Mouse (Mus musculus) cerebellum, adult 9-11 months (tissue): Measurements from ENCODE around the gene Rusc2.
A peak's percentile ranks its signal among the peaks of the same experiment; 100 is the strongest.

ENCODE experiments used
- DNase-seq: peaks from one replicate; pipeline ENCODE4 v3.0.0; 2022

The Rusc2 gene

DNA sequence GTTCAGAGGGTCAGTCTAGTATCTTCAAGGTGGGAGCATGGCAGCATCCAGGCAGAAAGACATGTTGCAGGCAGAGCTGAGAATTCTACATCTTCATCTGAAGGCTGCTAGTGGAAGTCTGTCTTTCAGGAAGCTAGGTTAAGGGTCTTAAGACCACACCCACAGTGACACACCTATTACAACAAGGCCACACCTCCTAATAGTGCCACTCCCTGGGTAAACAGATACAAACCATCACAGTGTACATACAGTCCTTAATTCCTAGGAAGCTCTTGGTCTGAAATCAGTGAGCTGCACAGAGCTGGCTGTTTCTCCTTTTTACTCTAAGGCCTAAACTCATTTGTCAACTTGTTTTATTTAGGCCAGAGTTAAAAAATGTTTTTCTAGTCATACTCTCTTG is 5.2 kb downstream of the Rusc2 start:
- DNase-seq: no peak

DNA sequence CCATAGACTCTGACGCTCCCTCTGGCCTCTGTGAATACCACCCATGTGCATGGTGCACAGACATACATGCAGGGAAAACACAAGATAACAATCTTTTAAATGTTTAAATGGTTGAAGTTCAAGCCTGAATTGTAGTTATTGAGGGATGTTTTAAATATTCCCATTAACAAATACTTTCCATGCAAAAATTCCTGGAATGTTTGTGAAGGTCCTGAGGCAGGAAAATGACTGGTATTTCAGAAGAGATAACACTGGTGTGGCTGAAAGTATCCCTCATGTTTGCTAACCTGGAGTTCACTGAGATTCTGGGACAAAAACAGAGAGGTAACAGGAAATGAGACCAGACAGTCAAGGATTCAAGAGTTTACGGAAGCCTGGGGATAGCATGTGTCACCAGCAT is 7.6 kb downstream of the Rusc2 start:
- no peak for DNase-seq

DNA sequence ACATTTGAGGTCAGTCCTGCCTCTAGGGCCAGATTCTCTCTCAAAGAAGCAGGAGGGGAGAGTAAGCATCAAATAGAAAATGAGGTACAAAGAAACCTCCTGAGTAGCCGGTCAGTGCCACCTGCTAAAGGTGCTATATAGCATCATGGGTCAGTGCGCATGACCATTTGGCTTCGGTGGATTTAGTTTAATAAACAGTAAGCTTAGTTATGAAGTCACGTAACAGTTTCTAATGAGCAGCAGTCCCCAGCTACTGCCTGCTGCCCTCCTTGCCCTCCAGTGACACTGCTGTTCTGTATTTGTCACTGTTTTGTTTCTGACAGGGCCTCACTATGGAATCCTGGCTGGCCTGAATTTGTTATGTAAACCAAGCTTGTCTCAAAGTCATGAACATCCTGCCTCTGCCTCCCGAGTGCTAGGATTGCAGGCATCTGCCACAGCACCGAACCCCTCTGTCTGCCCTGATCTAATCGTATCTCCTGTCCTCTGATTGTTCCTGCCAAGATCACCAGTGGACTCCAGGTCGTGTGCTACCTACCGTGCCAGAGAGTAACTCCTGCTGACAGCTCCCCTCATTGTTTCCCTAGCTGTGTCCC is 8.2 kb downstream of the Rusc2 start:
- DNase-seq: peak; percentile 44

DNA sequence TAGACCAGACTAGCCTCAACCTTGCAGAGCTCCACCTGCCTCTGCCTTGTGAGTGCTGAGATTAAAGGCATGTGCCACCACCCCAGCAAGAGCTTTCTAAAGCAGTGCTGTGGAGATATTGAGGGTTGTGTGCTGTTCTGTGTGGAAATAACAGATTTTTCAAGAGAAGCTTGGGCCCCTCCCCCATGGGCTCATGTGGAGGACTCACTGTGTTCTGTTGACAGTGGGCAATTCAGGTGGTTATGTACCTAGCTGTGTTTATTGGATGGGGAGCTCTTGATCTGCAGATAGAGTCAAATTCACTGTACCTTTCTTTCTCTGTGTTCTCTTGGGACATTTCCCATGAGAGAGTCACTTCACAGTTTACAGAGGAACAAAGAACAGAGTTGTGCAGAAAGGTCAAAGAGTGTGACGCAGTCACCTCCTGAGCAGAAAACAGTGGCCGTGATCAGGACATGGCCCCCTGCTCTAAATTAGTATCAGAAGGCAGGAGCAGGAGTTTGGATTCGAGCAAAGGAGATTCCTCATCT is 9.8 kb downstream of the Rusc2 start:
- DNase-seq: no peak

DNA sequence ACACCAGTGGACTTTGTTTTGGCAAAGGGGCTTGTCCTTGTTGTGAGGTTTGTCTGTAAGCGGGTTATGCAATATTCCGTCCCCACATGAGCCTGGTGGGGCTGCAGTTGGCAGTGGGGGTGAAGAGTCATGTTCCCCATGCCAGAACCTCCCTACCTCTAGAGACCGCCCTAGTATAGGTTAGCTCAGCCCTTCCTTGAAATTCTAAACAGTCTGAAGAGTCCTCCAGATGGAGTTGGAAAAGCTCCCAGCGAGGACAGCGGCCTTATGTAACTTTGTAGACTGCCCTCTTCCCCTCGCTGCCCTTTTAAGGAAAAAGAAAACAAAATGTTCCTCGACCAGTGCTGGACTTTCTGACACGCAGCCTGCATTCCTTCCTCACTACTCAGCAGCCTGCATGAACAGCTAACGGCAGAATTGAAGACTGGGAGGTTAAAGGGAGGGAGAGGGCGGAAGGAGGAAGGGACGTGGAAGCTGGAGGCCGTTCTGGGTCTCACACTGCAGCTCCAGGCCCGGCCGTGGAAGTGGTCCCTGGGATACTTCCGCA is 12.6 kb downstream of the Rusc2 start:
- DNase-seq: peak; percentile 73

DNA sequence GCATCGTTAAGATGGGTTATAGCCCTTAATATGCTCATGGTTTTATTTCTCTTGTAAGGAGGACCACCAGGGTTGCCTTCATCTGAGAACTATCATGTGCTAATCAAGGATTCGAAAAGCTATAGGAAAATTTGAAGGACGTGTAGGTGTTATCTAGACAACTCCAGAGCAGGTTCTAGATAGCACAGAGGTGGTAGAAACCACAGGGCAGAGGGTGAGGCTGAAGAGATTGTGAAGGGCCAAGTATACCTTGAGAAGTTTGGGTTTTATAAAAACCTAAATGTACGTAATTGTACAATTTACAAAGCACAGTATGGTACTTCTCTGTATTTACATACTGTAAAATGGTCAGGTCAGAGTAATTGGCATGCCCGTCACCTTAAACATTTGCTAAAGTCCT is 13.4 kb downstream of the Rusc2 start:
- DNase-seq: no peak

DNA sequence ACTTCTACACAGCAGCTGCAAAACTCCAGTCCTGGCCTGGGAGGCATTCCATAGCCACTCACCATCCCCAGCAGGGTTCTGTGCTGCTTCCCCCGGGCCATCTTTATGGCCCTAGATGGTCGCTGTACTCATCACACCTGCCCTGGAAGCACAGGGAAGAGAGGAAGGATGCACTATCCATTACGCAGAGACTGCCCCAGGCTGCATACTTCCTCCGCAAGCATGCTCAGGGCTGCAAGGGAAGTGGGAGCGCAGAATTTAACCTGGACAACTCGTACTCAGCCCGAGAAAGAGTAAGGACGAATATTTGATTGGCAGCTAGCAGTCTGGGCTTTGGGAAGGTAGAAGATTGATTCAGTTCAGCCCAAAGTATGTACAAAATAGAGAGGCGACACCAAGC is 14.1 kb downstream of the Rusc2 start:
- DNase-seq: no peak

DNA sequence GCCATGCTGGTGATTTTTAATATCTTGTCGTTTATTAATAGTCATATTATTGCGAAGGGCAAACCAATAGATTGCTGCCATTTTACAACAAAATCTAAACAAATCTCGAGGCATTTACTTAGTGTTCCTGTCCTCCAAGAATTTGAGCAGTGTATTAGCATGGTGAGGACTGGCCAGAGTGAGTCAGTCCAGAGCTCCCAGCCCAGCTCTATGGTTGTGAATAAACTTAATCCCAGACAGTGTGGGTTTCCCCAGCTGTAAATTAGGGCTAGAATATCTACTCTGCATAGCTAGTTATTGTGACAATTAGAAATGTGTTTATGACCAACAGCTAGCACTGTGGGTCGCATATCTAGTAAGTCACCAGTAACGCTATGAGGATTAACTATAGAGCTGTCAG is 14.6 kb downstream of the Rusc2 start:
- no peak for DNase-seq

DNA sequence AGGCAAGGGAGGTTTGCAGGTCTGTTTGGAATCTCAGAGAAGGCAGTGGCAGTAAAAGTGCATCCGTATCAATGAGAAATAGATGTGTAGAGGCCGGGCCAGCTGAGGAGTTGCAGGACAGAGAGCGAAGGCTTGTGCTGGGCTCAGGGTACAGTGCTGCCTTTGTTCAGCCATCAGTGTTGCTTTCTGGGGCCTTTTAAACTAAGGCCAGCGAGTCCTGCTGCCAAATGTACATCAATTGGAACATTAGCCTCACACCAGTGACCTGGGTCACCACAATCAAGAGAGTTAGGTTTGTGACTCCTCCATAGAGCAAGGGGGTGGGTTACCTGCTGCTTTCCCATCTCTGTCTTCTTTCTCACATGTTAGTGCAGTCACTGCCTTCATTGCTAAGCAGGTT is 16.2 kb downstream of the Rusc2 start:
- DNase-seq: no peak

DNA sequence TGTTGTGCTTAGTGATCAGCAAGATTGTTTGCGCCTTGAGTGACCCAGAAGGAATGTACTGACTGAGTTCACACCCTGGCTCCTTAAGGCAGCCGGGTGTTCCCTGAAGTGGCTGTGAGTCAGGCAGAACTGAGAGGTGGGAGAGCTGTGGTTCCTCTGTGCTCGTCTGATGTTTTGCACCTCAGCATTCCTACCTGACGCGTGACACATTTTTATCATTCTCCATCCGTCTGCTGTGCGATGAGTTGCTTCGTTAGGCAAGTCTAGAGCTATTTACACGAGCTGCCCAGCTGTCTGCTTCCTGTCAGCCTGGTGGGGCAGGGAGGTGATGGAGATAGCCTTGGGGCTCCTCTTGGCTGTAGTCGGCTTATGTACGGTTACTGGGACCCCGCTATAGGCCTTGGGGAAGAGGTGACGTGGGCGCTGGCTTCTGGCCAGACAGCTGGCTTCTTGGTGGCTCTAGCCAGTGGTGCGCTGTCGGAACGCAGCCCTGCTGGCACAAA is 17.1 kb downstream of the Rusc2 start:
- DNase-seq: peak; percentile 52

DNA sequence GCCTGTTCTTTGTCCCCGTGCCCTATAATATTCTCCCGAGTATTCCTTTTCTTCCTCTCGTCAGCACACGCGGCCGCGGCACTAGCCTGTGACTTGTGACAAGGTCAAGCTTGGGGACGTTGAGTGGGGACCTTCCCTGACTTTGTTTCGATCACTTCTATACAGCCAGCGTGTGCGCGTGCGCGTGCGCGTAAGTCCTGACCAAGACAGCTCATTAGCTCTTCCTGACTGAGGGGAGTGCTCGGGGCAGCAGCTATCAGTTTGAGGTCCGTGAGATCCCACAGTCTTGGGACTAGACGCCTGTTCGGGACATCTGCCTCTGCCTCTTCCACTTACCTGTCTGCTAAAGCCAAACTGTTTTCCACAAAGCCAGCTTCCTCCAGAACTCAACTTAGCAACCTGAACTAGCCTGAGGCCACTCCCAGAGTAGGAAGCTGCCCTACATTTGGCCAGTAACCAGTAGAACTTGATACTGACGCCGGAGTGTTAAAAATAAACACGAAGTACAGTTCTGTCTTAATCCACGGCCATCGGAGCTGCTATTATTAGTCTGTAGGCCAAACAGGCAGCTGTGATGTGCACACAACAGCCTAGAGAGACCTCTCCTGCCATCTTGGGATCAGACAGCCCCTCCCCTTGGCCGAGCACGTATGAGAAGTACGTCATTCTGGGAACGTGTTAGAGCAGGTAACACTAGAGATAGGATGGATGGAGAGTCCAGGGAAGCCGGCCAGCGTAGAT is 17.8 kb downstream of the Rusc2 start:
- no peak for DNase-seq

DNA sequence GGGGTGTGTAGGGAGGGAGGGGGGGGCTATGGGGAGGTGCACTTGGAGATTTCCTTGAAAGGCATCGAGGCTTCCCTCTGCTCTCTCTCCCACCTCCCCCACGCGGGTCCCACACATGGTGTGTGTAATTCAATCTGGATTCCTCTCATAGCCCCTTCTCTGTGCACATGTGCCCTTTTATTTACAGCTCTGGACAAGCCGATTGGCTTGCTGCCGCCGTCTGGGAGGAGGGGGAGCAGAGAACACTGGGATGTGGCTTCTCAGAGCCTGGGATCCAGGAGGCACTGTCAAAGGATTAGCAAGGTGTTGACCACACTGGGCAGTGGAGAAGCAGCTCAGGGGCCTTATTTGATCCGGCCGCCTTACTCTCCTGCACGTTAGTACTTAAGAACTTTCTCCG is 19.2 kb downstream of the Rusc2 start:
- no peak for DNase-seq

DNA sequence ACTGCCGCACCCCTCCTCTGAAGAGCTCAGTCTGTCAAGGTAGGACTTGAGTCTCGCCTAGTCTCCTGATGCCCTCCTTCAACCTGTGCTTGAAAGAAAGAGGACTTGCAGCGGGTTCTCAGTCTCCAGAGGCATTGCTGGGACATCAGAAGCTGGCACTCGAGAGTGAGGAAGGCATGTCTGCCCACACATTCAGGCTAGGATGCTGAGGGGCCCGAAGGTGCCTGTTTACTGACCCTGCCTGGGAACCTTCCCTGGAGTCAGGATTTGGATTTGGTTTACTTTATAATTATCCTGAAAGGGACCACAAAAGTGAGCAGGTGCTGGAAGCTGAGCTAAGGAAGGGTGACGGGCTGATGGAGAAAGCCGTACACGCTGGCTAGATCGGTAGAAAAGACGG is 19.7 kb downstream of the Rusc2 start:
- DNase-seq: no peak

DNA sequence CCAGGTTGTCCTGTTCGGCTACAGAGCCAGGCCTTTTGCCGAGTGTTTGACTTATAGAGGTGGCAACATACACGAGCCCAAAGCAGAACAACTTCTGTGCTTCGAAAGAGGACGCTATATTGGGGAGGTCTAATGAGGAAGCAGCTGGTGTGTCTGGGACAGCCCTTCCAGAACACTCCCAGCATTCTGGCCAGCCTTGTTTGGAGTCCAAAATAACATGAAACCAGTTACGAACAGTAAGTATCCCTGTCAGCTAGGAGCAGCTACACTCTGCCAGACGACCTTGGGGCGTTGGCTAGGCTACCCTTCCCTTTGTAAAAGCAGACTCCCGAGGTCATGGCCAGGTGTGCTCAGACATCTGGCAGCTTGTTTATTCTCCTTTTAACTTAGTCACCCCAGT is 20.4 kb downstream of the Rusc2 start:
- no peak for DNase-seq

DNA sequence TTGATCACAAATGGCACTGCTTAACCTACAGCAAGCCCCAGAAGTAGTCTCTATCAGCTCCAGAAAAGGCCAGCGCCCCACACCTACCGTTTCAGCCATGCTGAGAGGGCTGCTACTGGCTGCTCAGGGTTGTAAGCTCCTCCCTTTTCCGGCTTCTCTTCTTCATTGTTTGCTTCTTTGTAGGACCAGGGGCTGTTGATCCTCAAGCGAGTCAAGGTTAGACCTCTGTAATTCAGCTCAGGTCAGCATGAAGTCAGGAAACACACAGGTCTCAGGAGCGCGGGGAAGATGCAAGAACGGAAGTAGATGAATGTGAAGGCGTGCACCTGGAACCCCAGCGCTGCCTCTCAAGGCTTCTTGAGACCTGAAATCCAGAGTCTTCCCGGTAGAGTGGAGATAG is 22.9 kb downstream of the Rusc2 start:
- DNase-seq: no peak

DNA sequence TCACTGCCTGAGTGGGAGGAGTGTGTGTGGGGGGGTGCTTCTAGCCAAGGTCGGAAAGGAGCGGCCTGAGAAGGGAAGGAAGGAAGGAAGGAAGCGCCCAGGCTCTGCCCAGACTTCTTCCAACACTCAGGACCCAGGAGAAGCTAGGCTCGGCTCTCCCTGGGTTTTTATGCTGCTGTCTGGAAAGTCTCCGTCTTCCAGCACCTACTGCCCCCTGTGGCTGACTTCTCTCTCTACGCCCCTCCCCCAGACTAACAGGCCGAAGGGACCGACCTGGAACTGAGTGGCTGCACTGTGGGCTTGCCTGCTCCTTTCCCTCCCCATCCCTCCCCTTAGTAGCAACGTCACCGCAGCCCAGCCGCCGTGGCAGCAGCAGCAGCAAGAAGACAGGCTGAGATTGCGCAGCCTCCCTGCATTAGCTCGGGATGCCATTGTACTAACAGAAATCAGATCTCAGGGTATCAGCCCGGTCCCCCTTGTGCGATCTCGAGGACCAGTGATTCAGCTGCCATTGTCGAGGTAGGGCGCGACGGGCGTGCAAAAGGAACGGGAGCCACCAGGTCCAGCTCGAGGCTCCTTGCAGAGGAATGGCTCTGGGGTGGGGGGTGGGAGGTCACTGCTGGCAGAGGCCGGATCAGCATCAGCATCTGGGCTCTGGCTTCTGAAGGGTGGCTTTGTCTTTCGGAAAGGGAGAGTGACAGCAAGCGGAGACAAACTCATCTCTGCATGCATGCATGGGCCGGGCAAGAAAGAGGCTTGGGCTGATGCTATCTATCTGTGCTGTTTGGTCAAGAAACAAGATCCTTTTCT is 24.6 kb downstream of the Rusc2 start:
- peak; percentile 72 for DNase-seq

DNA sequence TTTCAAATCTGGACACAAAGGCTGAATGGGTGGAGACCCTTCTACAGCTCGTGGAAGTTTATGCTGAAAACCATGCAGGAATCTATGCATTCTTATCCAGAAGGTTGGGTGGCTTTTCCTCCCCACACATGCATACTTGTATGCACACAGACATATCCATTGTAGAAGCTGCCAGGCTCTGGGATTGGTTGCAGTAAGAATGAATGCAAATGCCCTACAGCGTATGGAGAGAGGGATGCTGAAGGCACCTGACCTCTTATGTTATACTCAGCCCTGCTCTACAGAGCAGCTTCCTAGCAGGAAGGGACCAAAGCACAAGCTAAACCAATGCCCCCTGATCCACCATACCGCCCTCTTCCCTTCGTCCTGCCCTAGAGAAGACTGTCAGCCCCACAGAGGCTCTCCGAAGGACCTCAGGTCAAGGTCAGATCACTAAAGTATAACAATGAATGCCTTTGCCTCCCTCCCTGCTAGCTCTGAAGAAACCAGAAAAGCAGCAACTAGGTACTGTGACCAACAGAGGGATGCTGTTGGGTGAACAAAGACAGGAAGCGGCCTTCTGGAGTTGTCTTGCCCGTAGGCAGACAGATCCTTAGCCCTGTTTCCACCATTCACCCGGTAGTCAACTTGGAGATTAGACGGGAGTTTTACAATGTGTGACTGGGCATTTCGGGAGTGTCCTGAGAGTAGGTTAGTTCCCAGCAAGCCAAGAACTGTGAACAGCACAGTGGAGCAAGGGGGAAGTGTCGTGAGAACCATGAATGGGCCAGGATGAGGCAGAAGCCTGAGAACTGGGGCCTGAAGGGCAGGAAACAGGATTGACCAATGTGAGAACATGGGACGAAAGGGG is 25.5 kb downstream of the Rusc2 start:
- no peak for DNase-seq

DNA sequence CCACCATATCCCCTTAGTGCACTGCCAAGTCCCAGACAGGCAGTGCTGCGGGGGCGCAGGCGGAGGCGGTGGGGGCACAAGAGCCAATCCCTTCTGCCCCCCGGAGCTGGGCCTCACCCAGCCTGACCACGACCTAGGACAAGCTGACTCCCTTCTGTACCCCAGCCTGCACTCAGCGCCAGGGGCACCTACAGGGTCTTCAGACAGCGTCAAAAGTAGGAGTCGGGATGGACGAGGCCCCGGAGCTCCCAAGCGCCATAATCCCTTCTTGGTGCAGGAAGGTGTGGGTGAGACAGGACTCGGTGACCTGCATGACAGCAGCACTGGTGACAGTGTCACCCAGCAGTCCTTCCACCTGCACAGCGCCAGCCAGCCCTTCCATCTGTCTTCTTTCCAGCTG is 33.0 kb downstream of the Rusc2 start:
- no peak for DNase-seq

DNA sequence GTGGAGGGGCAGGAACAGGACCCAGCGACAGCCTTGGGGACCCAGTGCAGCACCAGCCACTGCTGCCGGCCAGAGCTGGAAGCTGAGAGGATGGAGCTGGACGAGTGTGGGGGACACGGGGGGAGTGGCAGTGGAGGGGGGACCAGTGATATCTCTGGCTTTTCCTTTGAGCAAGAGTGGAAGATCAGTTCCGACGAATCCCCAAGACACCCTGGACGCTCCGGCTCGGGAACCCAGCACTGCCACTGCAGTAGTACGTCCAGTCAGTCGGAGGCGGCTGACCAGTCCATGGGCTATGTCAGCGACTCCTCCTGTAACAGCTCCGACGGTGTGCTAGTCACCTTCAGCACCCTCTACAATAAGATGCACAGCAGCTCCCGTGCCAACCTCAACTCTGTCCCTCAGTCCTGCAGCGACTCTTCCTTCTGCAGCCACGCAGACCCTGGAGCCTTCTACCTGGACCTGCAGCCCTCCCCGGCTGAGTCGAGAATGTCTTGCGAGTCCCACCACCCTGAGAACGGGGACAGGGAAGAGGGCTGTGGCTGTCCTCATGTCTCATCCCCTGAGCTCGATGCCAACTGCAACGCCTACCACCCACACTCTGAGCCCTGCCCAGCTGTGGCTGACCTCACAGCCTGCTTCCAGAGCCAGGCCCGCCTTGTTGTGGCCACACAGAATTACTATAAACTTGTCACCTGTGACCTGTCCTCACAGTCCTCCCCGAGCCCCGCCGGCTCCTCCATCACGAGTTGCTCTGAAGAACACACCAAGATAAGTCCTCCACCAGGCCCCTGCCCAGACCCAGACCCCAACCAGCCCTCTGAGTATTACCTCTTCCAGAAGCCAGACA is 33.7 kb downstream of the Rusc2 start:
- DNase-seq: no peak

DNA sequence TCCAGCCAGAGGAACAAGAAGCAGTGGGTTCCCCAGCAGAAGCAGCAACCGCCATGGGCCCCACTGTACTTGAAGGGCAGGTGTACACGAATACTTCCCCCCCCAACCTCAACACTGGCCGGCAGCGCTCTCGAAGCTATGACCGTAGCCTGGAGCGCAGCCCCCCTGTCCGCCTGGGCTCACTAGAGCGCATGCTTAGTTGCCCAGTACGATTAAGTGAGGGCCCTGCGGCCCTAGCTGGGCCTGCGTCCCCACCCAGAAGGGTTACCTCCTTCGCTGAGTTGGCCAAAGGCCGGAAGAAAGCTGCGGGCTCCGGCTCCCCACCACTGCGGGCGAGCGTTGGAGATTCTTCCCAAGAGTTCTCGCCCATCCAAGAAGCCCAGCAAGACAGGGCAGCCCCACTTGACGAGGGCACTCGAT is 34.3 kb downstream of the Rusc2 start:
- DNase-seq: no peak

DNA sequence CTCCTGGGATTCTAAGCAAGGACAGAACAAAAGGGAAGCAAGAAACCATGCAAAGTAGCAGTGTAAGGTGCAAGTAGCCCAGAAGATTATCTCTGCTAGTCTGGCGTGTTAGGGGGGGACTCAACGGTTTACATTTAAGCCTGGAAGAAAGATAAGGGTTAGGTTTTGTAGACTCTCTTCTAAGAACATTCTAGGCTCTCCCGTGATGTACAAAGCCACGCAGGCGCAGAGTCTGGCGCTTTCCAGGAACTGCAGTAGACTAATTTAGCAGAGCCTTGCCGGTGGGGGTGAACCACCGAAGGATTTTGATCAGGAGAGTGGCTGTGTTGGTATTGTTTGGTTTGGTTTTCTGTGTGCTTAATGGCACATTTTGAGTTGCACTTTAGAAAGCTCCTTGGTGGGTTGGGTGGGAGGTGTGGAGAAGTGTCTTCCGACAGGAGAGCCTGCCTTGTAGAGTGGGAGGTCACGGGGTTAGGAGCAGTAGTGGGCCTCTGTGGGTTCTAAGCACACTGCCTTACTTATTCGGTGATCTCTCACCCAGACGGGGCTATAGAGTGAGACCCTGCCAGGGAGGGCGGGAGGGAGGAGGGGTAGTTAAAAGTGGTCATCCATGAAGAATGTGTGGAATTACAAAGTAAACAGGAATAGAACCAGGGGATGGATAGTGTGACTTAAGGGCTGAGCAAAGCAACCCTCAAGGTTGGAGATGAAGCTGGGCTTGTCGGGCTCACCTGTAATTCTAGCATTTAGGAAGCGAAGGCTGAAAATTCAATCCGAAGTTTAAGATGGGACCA is 35.7 kb downstream of the Rusc2 start:
- no peak for DNase-seq
